Mouse (Mus musculus): ENCODE data around the gene Gm49630.
"Not testable (repeated sequence)": the region's sequence is repeated elsewhere in the genome, so short reads cannot be mapped to it uniquely, and the experiment has no call there.

DNA sequence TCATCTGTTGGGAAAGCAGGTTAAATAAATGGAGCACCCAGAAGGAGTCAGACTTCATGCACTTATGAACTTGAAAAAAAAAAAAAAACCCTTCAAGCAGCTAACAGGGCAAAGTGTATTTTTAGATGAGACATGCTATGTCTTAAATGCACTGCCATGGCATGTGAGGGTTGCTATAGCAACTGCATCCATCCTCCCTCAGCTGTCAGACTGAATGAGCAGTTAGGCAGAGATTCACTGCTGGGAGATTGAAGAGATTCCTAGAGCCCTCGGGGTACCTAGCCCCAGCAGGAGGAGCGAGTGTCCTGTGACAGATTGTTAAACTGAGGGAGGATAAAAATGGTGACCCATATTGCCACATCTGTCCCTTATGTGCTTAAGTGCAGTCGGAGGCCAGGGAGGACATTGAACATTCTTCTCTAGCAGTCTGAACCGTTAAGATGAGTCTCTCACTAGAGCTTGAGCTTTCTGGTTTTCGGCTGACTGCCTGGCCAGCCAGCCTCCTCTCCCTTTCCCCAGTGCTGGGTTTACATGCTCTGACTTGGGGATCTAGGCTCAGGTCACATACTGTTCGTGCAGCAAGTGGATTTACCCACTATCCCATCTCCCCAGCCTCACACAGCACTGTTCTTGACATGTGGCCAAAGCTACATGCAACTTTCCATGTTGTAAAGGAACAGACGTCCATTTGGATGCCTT is 5.0 kb downstream of the Gm49630 start:
- TF ChIP-seq CTCF (IDR thresholded peaks at IDR 0.05; ENCODE audit: borderline replicate concordance, control insufficient read depth, extremely low read depth, insufficient read depth, low read length, poor library complexity); POLR2A (IDR thresholded peaks at IDR 0.05; ENCODE audit: control insufficient read depth, extremely low read depth, insufficient read depth, low read length, poor library complexity): not testable (repeated sequence)

All from thymus, adult 2 months (tissue).